Mouse (Mus musculus) heart, embryonic 12.5 days (tissue): Measurements from ENCODE around the gene Rfx8. TPM values are rescaled to one million over a fixed set of nuclear protein-coding genes. Genes with fewer than 3 reads are reported as not detected.

Experiments
- ATAC-seq: fragments of 200-750 bp; cut with Nextera tagmentation; 2 replicates; pipeline ENCODE4 v1.8.0; 2017; ENCODE audit warnings: moderate TSS enrichment, moderate library complexity; ENCODE audit not compliant: insufficient number of reproducible peaks, low FRiP score
- H3K27ac ChIP-seq: fragments of 300-500 bp; sonication (generic); 2 replicates; pipeline ENCODE4 v1.5.1; 2016; ENCODE audit warnings: mild to moderate bottlenecking, moderate library complexity; ENCODE audit not compliant: poor library complexity, severe bottlenecking
- H3K27me3 ChIP-seq: fragments of 300-500 bp; sonication (generic); replicated peaks from 2 replicates; pipeline ENCODE4 v1.6.1; 2016; ENCODE audit warnings: mild to moderate bottlenecking, moderate library complexity
- H3K36me3 ChIP-seq: fragments of 300-500 bp; sonication (generic); 2 replicates; pipeline ENCODE4 v1.6.1; 2016; ENCODE audit warnings: mild to moderate bottlenecking, moderate library complexity
- H3K4me1 ChIP-seq: fragments of 300-500 bp; sonication (generic); replicated peaks from 2 replicates; pipeline ENCODE4 v1.6.1; 2016; ENCODE audit warnings: mild to moderate bottlenecking
- H3K4me2 ChIP-seq: fragments of 300-500 bp; sonication (generic); 2 replicates; pipeline ENCODE4 v1.6.1; 2016; ENCODE audit warnings: mild to moderate bottlenecking, moderate library complexity
- H3K4me3 ChIP-seq: fragments of 300-500 bp; sonication (generic); 2 replicates; pipeline ENCODE4 v1.5.1; 2016; ENCODE audit warnings: mild to moderate bottlenecking
- H3K9ac ChIP-seq: fragments of 300-500 bp; sonication (generic); 2 replicates; pipeline ENCODE4 v1.6.1; 2016; ENCODE audit warnings: mild to moderate bottlenecking, moderate library complexity
- H3K9me3 ChIP-seq: fragments of 300-500 bp; sonication (generic); replicated peaks from 2 replicates; pipeline ENCODE4 v1.6.1; 2016; ENCODE audit warnings: mild to moderate bottlenecking, moderate library complexity
- WGBS: fragments of 180-500 bp; shearing (Covaris S2); methylation state at CpG from one replicate; pipeline ENCODE4 v1.1.7; 2016; 5-methylcytosine and 5-hydroxymethylcytosine counted together
- polyA plus RNA-seq: library from polyadenylated mRNA; unstranded; fragments of >200 nt; fragmentation: Nextera tagmentation; extraction: Ambion mirVana; gene quantifications from 2 replicates; pipeline ENCODE4 v1.2.1, GENCODE M21; 2016

The Rfx8 gene
- polyA plus RNA-seq, 1 experiment from 2014 or later: 1.2 TPM

DNA sequence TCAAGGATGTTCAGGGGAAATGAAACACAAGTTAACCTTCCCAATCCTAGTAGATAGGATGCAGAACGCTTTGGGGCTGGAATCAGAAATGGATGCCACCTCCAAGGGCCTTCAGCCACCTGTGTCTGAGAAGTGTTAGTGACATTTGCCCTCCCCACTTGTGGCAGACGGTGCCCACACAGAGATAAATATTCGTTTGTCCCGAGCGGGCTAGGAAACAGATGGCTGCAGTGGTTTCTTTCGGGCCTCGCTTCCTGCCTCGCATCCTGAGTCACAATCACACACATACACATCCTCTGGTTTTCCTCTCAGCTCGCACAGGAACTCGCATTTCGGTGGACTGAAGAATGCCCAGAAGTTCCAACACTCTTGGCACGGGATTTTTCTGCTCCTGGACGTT, 13.5 kb upstream of the Rfx8 start:
- ATAC-seq: no peak
- H3K4me3 ChIP-seq: no peak overlapping the region
- no peak overlapping the region for H3K4me2 ChIP-seq
- no peaks in the 10 kb centered on the region for H3K27me3 ChIP-seq
- no peak overlapping the region for H3K9ac ChIP-seq
- H3K36me3 ChIP-seq: no peaks in the 10 kb centered on the region
- H3K27ac ChIP-seq: peak overlapping the region; percentile 79
- WGBS: 63% methylated on average over 13 of the region's 13 CpGs
- peaks cover 29% of the 10 kb centered on the region for H3K4me1 ChIP-seq
- no peaks in the 10 kb centered on the region for H3K9me3 ChIP-seq

DNA sequence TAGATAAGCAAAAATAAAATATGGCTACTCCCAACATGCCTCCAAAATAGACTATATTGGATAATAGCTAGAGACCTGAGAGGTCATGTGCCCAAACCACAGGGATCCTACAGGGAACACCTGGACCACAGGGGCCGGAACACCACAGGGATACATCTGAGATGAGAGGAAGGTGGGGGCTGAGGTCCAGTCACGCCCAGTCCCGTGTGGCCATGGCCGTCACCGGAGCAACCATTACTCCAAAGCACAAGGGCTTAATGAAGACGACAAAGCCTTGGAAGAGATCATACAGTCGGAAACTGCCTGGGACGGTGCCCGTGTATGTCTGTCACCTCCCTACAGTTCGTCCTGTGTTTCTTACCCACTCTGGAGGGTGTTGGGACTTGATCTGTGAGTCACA, 13.1 kb upstream of the Rfx8 start:
- Histone ChIP-seq H3K36me3 (no peaks in the 10 kb centered on the region), H3K9ac (no peak overlapping the region), H3K4me3 (no peak overlapping the region), H3K4me2 (no peak overlapping the region), H3K27ac (peak overlapping the region; percentile 79), H3K9me3 (no peaks in the 10 kb centered on the region), H3K4me1 (peaks cover 29% of the 10 kb centered on the region), H3K27me3 (no peaks in the 10 kb centered on the region)
- WGBS: 86% methylated on average over 10 of the region's 10 CpGs
- ATAC-seq: no peak

DNA sequence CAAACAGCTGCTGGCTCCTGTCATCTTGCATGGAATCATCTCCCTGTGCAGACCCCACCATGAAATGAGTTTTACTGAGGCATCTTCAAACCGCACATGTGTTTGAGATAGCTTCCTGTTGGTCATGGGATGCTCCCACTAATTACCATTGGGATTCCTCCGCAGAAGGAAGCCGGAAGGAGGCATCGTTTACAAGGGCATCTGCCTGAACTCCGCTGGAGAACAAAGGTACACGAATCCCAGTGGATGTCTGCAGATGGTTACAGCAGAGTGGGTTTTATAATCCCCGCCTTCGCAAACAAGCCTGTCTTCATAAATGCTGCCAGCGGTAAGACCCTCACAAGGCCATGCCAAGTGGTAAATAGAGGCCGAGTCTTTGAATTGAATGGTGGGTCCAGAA, 11.3 kb upstream of the Rfx8 start:
- no peak for ATAC-seq
- Histone ChIP-seq H3K27me3 (no peaks in the 10 kb centered on the region), H3K27ac (no peak overlapping the region), H3K9ac (no peak overlapping the region), H3K4me3 (no peak overlapping the region), H3K36me3 (no peaks in the 10 kb centered on the region), H3K9me3 (no peaks in the 10 kb centered on the region), H3K4me2 (no peak overlapping the region), H3K4me1 (peaks cover 29% of the 10 kb centered on the region)
- 83% methylated on average over 10 of the region's 10 CpGs for WGBS

GRCm38 (mm10) chr1:39731543-39731942, 10.7 kb upstream of the Rfx8 start:
- H3K27ac ChIP-seq: no peak overlapping the region
- no peaks in the 10 kb centered on the region for H3K36me3 ChIP-seq
- H3K4me1 ChIP-seq: peaks cover 26% of the 10 kb centered on the region
- 20% methylated on average over 9 of the region's 9 CpGs for WGBS
- no peak for ATAC-seq
- no peak overlapping the region for H3K4me3 ChIP-seq
- H3K4me2 ChIP-seq: no peak overlapping the region
- H3K9ac ChIP-seq: no peak overlapping the region
- no peaks in the 10 kb centered on the region for H3K27me3 ChIP-seq
- H3K9me3 ChIP-seq: no peaks in the 10 kb centered on the region

DNA sequence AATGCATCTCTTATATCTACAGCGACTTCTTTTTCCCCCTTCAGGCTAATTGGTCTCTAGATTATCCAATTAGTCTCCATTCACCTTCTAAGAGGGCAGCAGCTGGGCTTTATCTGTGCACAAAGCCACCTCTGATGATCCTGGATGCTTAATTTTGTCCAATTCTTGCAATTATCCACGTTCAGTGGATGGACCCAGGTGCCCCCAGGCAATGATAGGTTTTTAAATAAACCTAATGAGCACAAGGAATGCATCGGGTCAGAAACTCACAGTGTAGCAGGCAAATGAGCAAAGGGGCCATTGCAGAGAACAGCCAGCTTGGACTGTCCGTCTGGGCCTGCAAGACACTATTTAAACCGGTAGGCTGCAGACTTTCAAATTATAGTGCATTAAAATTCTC, 10.1 kb upstream of the Rfx8 start:
- peaks cover 20% of the 10 kb centered on the region for H3K4me1 ChIP-seq
- 72% methylated on average over 5 of the region's 5 CpGs for WGBS

GRCm38 (mm10) chr1:39729919-39730318, 9.1 kb upstream of the Rfx8 start:
- Histone ChIP-seq H3K4me2 (no peak overlapping the region), H3K27me3 (no peaks in the 10 kb centered on the region), H3K4me3 (no peak overlapping the region), H3K36me3 (no peaks in the 10 kb centered on the region), H3K9ac (no peak overlapping the region), H3K9me3 (no peaks in the 10 kb centered on the region), H3K4me1 (peaks cover 12% of the 10 kb centered on the region), H3K27ac (no peak overlapping the region)
- ATAC-seq: no peak
- WGBS: 78% methylated on average over 6 of the region's 6 CpGs

More for the DNA sequence above, 10.1 kb upstream of the Rfx8 start:
- ATAC-seq: no peak
- Histone ChIP-seq H3K36me3 (no peaks in the 10 kb centered on the region), H3K4me3 (no peak overlapping the region), H3K4me2 (no peak overlapping the region), H3K9ac (no peak overlapping the region), H3K9me3 (no peaks in the 10 kb centered on the region), H3K27me3 (no peaks in the 10 kb centered on the region), H3K27ac (no peak overlapping the region)

GRCm38 (mm10) chr1:39721351-39721726, 542 bp upstream of the Rfx8 start:
- Histone ChIP-seq H3K9ac (peak overlapping the region; percentile 86; the same call in 1 of the 2 replicates), H3K4me2 (peak overlapping the region; percentile 96), H3K27ac (peak overlapping the region; percentile 86), H3K36me3 (no peaks in the 10 kb centered on the region), H3K4me1 (peaks cover 18% of the 10 kb centered on the region), H3K4me3 (peak overlapping the region; percentile 79), H3K27me3 (no peaks in the 10 kb centered on the region), H3K9me3 (no peaks in the 10 kb centered on the region)
- 18% methylated on average over 9 of the region's 9 CpGs for WGBS
- peak; percentile 48 for ATAC-seq

- Histone ChIP-seq H3K9me3 (no peaks in the 10 kb centered on the region), H3K4me2 (peak overlapping the region; percentile 96), H3K9ac (peak overlapping the region; percentile 86), H3K4me3 (peak overlapping the region; percentile 79; the same call in 1 of the 2 replicates), H3K36me3 (no peaks in the 10 kb centered on the region), H3K27ac (no peak overlapping the region), H3K4me1 (peaks cover 23% of the 10 kb centered on the region), H3K27me3 (no peaks in the 10 kb centered on the region)
- 54% methylated on average over 2 of the region's 2 CpGs for WGBS
- ATAC-seq: no peak
Measured at GRCm38 (mm10) chr1:39720186-39720585, 611 bp downstream of the Rfx8 start.

DNA sequence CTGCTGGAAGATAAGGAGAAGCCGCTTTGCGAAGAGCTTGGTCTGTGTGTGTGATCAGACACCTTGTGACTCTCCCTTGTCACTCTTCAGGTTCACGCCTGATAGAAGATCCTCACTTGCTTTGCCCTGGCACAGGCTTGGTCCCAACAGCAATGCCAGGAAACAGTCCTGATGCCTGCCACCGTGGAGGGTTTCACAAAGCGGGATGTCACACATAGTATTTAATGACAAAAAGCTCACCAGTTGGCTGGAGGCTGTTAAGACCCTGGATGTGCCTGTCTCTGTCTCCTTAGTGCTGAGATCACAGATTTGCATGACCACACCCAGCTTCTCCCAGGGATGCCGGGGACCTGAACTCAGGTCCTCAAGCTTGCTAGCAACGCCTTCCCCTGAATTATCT, 5.2 kb downstream of the Rfx8 start:
- peaks cover 20% of the 10 kb centered on the region for H3K4me1 ChIP-seq
- no peaks in the 10 kb centered on the region for H3K9me3 ChIP-seq
- no peaks in the 10 kb centered on the region for H3K36me3 ChIP-seq
- no peak for ATAC-seq
- H3K27ac ChIP-seq: peak overlapping the region; percentile 78; the same call in 1 of the 2 replicates
- H3K4me2 ChIP-seq: 0 out of 2 replicates have a peak overlapping the region, but pooled peaks have one; percentile 9
- no peaks in the 10 kb centered on the region for H3K27me3 ChIP-seq
- WGBS: 63% methylated on average over 7 of the region's 7 CpGs
- no peak overlapping the region for H3K9ac ChIP-seq
- H3K4me3 ChIP-seq: no peak overlapping the region

DNA sequence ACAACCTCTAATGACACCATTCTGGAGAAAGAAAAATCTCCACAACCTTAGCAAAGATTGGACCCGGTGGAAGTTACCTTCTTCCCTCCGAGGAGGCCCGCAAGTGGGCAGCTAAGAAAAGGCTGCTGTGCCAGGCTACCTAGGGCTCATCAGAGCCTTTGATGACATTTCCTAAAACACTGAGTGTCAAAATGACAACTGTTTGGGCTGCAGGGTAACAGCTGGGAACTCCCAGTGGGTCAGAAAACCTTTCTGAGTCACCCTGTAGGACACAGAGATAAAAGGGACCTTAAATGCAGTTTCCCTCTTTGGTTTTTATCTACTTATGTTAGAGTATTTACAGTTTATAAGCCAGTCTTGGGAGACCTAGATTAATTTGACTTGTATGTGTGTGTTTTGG, 6.1 kb downstream of the Rfx8 start:
- no peak for ATAC-seq
- Histone ChIP-seq H3K4me1 (peaks cover 21% of the 10 kb centered on the region), H3K4me2 (no peak overlapping the region), H3K27me3 (no peaks in the 10 kb centered on the region), H3K27ac (peak overlapping the region; percentile 78), H3K9ac (no peak overlapping the region), H3K9me3 (no peaks in the 10 kb centered on the region), H3K4me3 (no peak overlapping the region), H3K36me3 (no peaks in the 10 kb centered on the region)
- 74% methylated on average over 3 of the region's 3 CpGs for WGBS

GRCm38 (mm10) chr1:39713842-39714658, 6.7 kb downstream of the Rfx8 start:
- no peaks in the 10 kb centered on the region for H3K9me3 ChIP-seq
- peak overlapping the region; percentile 78 for H3K27ac ChIP-seq
- ATAC-seq: peak; percentile 83
- H3K4me2 ChIP-seq: no peak overlapping the region
- WGBS: 51% methylated on average over 16 of the region's 16 CpGs
- H3K4me3 ChIP-seq: no peak overlapping the region
- no peaks in the 10 kb centered on the region for H3K36me3 ChIP-seq
- no peaks in the 10 kb centered on the region for H3K27me3 ChIP-seq
- no peak overlapping the region for H3K9ac ChIP-seq
- peaks cover 21% of the 10 kb centered on the region for H3K4me1 ChIP-seq

- no peak for ATAC-seq
- Histone ChIP-seq H3K36me3 (no peaks in the 10 kb centered on the region), H3K4me3 (no peak overlapping the region), H3K9me3 (no peaks in the 10 kb centered on the region), H3K27ac (peak overlapping the region; percentile 40), H3K27me3 (no peaks in the 10 kb centered on the region), H3K4me1 (peaks cover 21% of the 10 kb centered on the region), H3K9ac (no peak overlapping the region), H3K4me2 (no peak overlapping the region)
- WGBS: 80% methylated on average over 8 of the region's 8 CpGs
Measured at GRCm38 (mm10) chr1:39713300-39713699, 7.5 kb downstream of the Rfx8 start.
